Comparison of ENCODE assay signal across 8 mouse cellular contexts in genomic region chr6:125039131-125039530, GRCm38 (mm10). TPM values are rescaled to one million over a fixed set of nuclear protein-coding genes. Genes with fewer than 3 reads are reported as not detected.
DNase-seq lines count a peak whose midpoint lies in the region; ATAC-seq and TF ChIP-seq lines count a peak whose summit lies in the region.

No protein-coding gene starts in this region.

- TF ChIP-seq EP300 in CH12.LX (IDR thresholded peaks at IDR 0.05; ENCODE audit: low read length), result no peak
- no peak for TF ChIP-seq EP300 in liver, postnatal 0 days (IDR thresholded peaks at IDR 0.05; ENCODE audit: low read depth)

- TF ChIP-seq POLR2A in cerebellum, adult 2 months (IDR thresholded peaks at IDR 0.05; ENCODE audit: borderline replicate concordance, insufficient read depth, low read length), result no peak
- no peak for TF ChIP-seq POLR2A in CH12.LX (IDR thresholded peaks at IDR 0.05; ENCODE audit: low read depth, low read length)

- in situ Hi-C loops in CH12.LX (cut with MboI; ENCODE audit: low pct_ligation_motif_present, low pct_unique_long_range_greater_than_20kb, low sequenced_read_pairs), result loop anchor here (25.0 kb wide), 1 partner anchor 177 kb away; the partner anchor contains the start of genes Gpr162 and P3h3

- no peak for TF ChIP-seq RAD21 in CH12.LX (IDR thresholded peaks at IDR 0.05; ENCODE audit: low read depth, low read length)

- peak overlapping the region; percentile 46 for H3K4me2 ChIP-seq in CH12.LX (ENCODE audit: insufficient read depth, low read depth, poor library complexity, severe bottlenecking)
- peak overlapping the region; percentile 51 for H3K4me2 ChIP-seq in forebrain, embryonic 16.5 days (ENCODE audit: low read length)
- H3K4me2 ChIP-seq in liver, postnatal 0 days (ENCODE audit: low read depth, low read length), result peak overlapping the region; percentile 91

- peak overlapping the region; percentile 32 for H3K4me3 ChIP-seq in cerebellum, adult 2 months (replicated peaks; ENCODE audit: insufficient read depth, low read depth, low read length)
- peak overlapping the region in 1 of 3 experiments; percentile 25 for H3K4me3 ChIP-seq in CH12.LX (replicated peaks in 1 of 3; ENCODE audit: low read depth in 2 of 3, low read length in 2 of 3, poor library complexity in 1 of 3)
- peak overlapping the region; percentile 76 for H3K4me3 ChIP-seq in forebrain, embryonic 16.5 days (replicated peaks; ENCODE audit: low read length)
- H3K4me3 ChIP-seq in liver, postnatal 0 days (ENCODE audit: low read depth, low read length), result peak overlapping the region; percentile 79

- no peak for DNase-seq in cerebellum, adult 2 months
- DNase-seq in cerebellum, adult 8-10 months, result no peak
- no peak for DNase-seq in CH12.LX (ENCODE audit: extremely low read depth)
- no peak for DNase-seq in liver, postnatal 0 days
- DNase-seq in urinary bladder, adult 2 months (ENCODE audit: low spot score), result no peak
- no peak for DNase-seq in embryo, embryonic 11 days
- no peak for DNase-seq in left cerebral cortex, postnatal 10 days (ENCODE audit: extremely low spot score in 1 of 2, low spot score in 2 of 2)

- peak; percentile 24 for ATAC-seq in forebrain, embryonic 16.5 days
- ATAC-seq in liver, postnatal 0 days, result peak; percentile 9; the same call in 1 of the 2 replicates

- peaks cover 23% of the 10 kb centered on the region for H3K79me2 ChIP-seq in CH12.LX (replicated peaks; ENCODE audit: control insufficient read depth, extremely low read depth, insufficient read depth, poor library complexity, severe bottlenecking)

- peaks cover 30 to 53% of the 10 kb centered on the region in 2 experiments for H3K36me3 ChIP-seq in CH12.LX (replicated peaks in 1 of 2; ENCODE audit: control insufficient read depth in 1 of 2, insufficient read depth in 1 of 2, low read length in 1 of 2)
- peaks cover 10% of the 10 kb centered on the region for H3K36me3 ChIP-seq in forebrain, embryonic 16.5 days (ENCODE audit: control insufficient read depth, insufficient read depth)
- peaks cover 27% of the 10 kb centered on the region for H3K36me3 ChIP-seq in liver, postnatal 0 days (replicated peaks; ENCODE audit: insufficient read depth, low read length)

- no peak overlapping the region for H3K27ac ChIP-seq in cerebellum, adult 2 months (ENCODE audit: insufficient read depth, low read length)
- no peak overlapping the region for H3K27ac ChIP-seq in CH12.LX (ENCODE audit: insufficient read depth, low read depth)
- H3K27ac ChIP-seq in forebrain, embryonic 16.5 days (ENCODE audit: low read length), result peak overlapping the region; percentile 34; the same call in 1 of the 2 replicates
- peak overlapping the region; percentile 53 for H3K27ac ChIP-seq in liver, postnatal 0 days (ENCODE audit: low read depth)

- dilution Hi-C loops in CH12.LX (cut with MboI; ENCODE audit: extremely low pct_ligation_motif_present, extremely low pct_unique_long_range_greater_than_20kb, low sequenced_read_pairs), result no loop called here

- no peaks in the 10 kb centered on the region for H3K27me3 ChIP-seq in cerebellum, adult 2 months (ENCODE audit: control insufficient read depth, insufficient read depth, low read length)
- H3K27me3 ChIP-seq in CH12.LX (replicated peaks), result no peaks in the 10 kb centered on the region
- no peaks in the 10 kb centered on the region for H3K27me3 ChIP-seq in forebrain, embryonic 16.5 days (replicated peaks; ENCODE audit: control insufficient read depth, insufficient read depth, low read length)
- no peaks in the 10 kb centered on the region for H3K27me3 ChIP-seq in liver, postnatal 0 days (ENCODE audit: insufficient read depth, low read length)

- H3K4me1 ChIP-seq in cerebellum, adult 2 months (ENCODE audit: control insufficient read depth, insufficient read depth, low read length), result no peaks in the 10 kb centered on the region
- H3K4me1 ChIP-seq in CH12.LX (ENCODE audit: control insufficient read depth in 1 of 2, insufficient read depth in 2 of 2), result peaks cover 7 to 25% of the 10 kb centered on the region in 2 experiments; a peak in 3 of 4 replicates
- H3K4me1 ChIP-seq in forebrain, embryonic 16.5 days (replicated peaks; ENCODE audit: control insufficient read depth, insufficient read depth, low read length), result peaks cover 11% of the 10 kb centered on the region
- peaks cover 26% of the 10 kb centered on the region for H3K4me1 ChIP-seq in liver, postnatal 0 days (ENCODE audit: insufficient read depth)

- WGBS in cerebellum, adult 2 months, result 9% methylated on average over 8 of the region's 8 CpGs
- WGBS in forebrain, embryonic 16.5 days, result 5% methylated on average over 8 of the region's 8 CpGs
- 7% methylated on average over 8 of the region's 8 CpGs for WGBS in liver, postnatal 0 days (ENCODE audit: insufficient replicate concordance)

- no peaks in the 10 kb centered on the region for H3K9me3 ChIP-seq in CH12.LX (replicated peaks; ENCODE audit: low read length)
- H3K9me3 ChIP-seq in forebrain, embryonic 16.5 days (ENCODE audit: control insufficient read depth, low read length), result no peaks in the 10 kb centered on the region
- no peaks in the 10 kb centered on the region for H3K9me3 ChIP-seq in liver, postnatal 0 days (ENCODE audit: low read length)

- intact Hi-C loops in left cerebral cortex, postnatal 10 days (cut with DNase I), result no loop called here

- no peak overlapping the region for H3K9ac ChIP-seq in CH12.LX (ENCODE audit: insufficient read depth, low read depth)
- H3K9ac ChIP-seq in forebrain, embryonic 16.5 days (replicated peaks; ENCODE audit: low read depth, low read length), result 0 out of 2 replicates have a peak overlapping the region, but pooled peaks have one; percentile 1
- no peak overlapping the region for H3K9ac ChIP-seq in liver, postnatal 0 days (replicated peaks)

- no peak for TF ChIP-seq CTCF in cerebellum, adult 2 months (IDR thresholded peaks at IDR 0.05; ENCODE audit: borderline replicate concordance, insufficient read depth, low read depth, low read length)
- TF ChIP-seq CTCF in CH12.LX (conservative IDR thresholded peaks at IDR 0.05 in 1 of 2, IDR thresholded peaks at IDR 0.05 in 1 of 2; ENCODE audit: low read depth in 2 of 2, low read length in 2 of 2), result no peak
- no peak for TF ChIP-seq CTCF in liver, postnatal 0 days (IDR thresholded peaks at IDR 0.05; ENCODE audit: low read depth)

TF ChIP-seq in CH12.LX, 34 proteins besides CTCF, POLR2A, EP300 and RAD21:
- TF ChIP-seq SMC3 (IDR thresholded peaks at IDR 0.05; ENCODE audit: low read depth, low read length), result no peak
- TF ChIP-seq ZMIZ1 (IDR thresholded peaks at IDR 0.05; ENCODE audit: low read depth, low read length), result peak; percentile 49; the same call in 1 of the 2 replicates

RNA-seq across cellular contexts. Expression of gene Ing4, which starts 0.4 kb away (rescaled TPM):
- polyA plus RNA-seq in cerebellum, adult 2 months (2012; rRNA removed), result 75.7 and 80.2 TPM in 2 replicates
- total RNA-seq in CH12.LX (2012; rRNA removed) (23.8 and 27.3 TPM in 2 replicates), CH12.LX (2014; rRNA removed) (31.3 and 32.2 TPM in 2 replicates)
- 21.3 and 25.1 TPM in 2 replicates for polyA plus RNA-seq in CH12.LX (2012; ENCODE audit: insufficient read length, low read depth)
- 200 and 204 TPM in 2 replicates for polyA plus RNA-seq in forebrain, embryonic 16.5 days (2015; fragmentation: Nextera tagmentation; extraction: Ambion mirVana)
- polyA plus RNA-seq in liver, postnatal 0 days (2015; fragmentation: Nextera tagmentation; extraction: Ambion mirVana), result 23.8 and 24.3 TPM in 2 replicates
- polyA plus RNA-seq in urinary bladder, adult 2 months (2012; rRNA removed), result 88.6 and 113 TPM in 2 replicates
- total RNA-seq in left cerebral cortex, postnatal 10 days (2021), result 10 to 100 TPM; 56.9 to 59.9 TPM

RNA-seq across cellular contexts. Expression of gene Acrbp, which starts 10.4 kb away (rescaled TPM):
- 23.7 and 24.8 TPM in 2 replicates for polyA plus RNA-seq in cerebellum, adult 2 months (2012; rRNA removed)
- total RNA-seq in CH12.LX (2012; rRNA removed) (3.1 and 3.3 TPM in 2 replicates), CH12.LX (2014; rRNA removed) (1.1 and 1.7 TPM in 2 replicates)
- polyA plus RNA-seq in CH12.LX (2012; ENCODE audit: insufficient read length, low read depth), result 4.0 and 4.9 TPM in 2 replicates
- 21.4 and 31.6 TPM in 2 replicates for polyA plus RNA-seq in forebrain, embryonic 16.5 days (2015; fragmentation: Nextera tagmentation; extraction: Ambion mirVana)
- 1.3 and 2.0 TPM in 2 replicates for polyA plus RNA-seq in liver, postnatal 0 days (2015; fragmentation: Nextera tagmentation; extraction: Ambion mirVana)
- 23.5 and 24.7 TPM in 2 replicates for polyA plus RNA-seq in urinary bladder, adult 2 months (2012; rRNA removed)
- total RNA-seq in left cerebral cortex, postnatal 10 days (2021), result 1 to 10 TPM; 8.0 to 8.7 TPM

RNA-seq across cellular contexts. Expression of gene Lpar5, which starts 28.6 kb away (rescaled TPM):
- polyA plus RNA-seq in cerebellum, adult 2 months (2012; rRNA removed), result 0.57 and 0.84 TPM in 2 replicates
- 4.4 and 4.5 TPM in 2 replicates for total RNA-seq in CH12.LX (2012; rRNA removed)
- total RNA-seq in CH12.LX (2014; rRNA removed), result 3.3 and 4.8 TPM in 2 replicates
- polyA plus RNA-seq in CH12.LX (2012; ENCODE audit: insufficient read length, low read depth), result 14.4 and 25.9 TPM in 2 replicates
- polyA plus RNA-seq in forebrain, embryonic 16.5 days (2015; fragmentation: Nextera tagmentation; extraction: Ambion mirVana), result 0.44 and 0.60 TPM in 2 replicates
- 0.57 and 0.85 TPM in 2 replicates for polyA plus RNA-seq in liver, postnatal 0 days (2015; fragmentation: Nextera tagmentation; extraction: Ambion mirVana)
- 2.9 and 4.2 TPM in 2 replicates for polyA plus RNA-seq in urinary bladder, adult 2 months (2012; rRNA removed)
- 1 to 10 TPM in 1 of 2 experiments, under 1 TPM in 1; 0.45 to 1.0 TPM for total RNA-seq in left cerebral cortex, postnatal 10 days (2021)

RNA-seq across cellular contexts. Expression of gene Zfp384, which starts 30.2 kb away (rescaled TPM):
- polyA plus RNA-seq in cerebellum, adult 2 months (2012; rRNA removed), result 57.3 and 64.8 TPM in 2 replicates
- 14.0 and 14.5 TPM in 2 replicates for total RNA-seq in CH12.LX (2012; rRNA removed)
- total RNA-seq in CH12.LX (2014; rRNA removed), result 14.9 and 17.0 TPM in 2 replicates
- polyA plus RNA-seq in CH12.LX (2012; ENCODE audit: insufficient read length, low read depth), result 32.0 and 34.4 TPM in 2 replicates
- polyA plus RNA-seq in forebrain, embryonic 16.5 days (2015; fragmentation: Nextera tagmentation; extraction: Ambion mirVana), result 15.2 and 19.0 TPM in 2 replicates
- polyA plus RNA-seq in liver, postnatal 0 days (2015; fragmentation: Nextera tagmentation; extraction: Ambion mirVana), result 3.3 and 3.5 TPM in 2 replicates
- 42.8 and 43.1 TPM in 2 replicates for polyA plus RNA-seq in urinary bladder, adult 2 months (2012; rRNA removed)
- 10 to 100 TPM; 41.0 to 41.2 TPM for total RNA-seq in left cerebral cortex, postnatal 10 days (2021)

RNA-seq across cellular contexts. Expression of gene Pianp, which starts 42.6 kb away (rescaled TPM):
- 104 and 109 TPM in 2 replicates for polyA plus RNA-seq in cerebellum, adult 2 months (2012; rRNA removed)
- total RNA-seq in CH12.LX (2012; rRNA removed) (0.08 TPM in 1 of 2 replicates, not detected in the other), CH12.LX (2014; rRNA removed) (not detected in 2 replicates)
- not detected in 2 replicates for polyA plus RNA-seq in CH12.LX (2012; ENCODE audit: insufficient read length, low read depth)
- 36.6 and 44.7 TPM in 2 replicates for polyA plus RNA-seq in forebrain, embryonic 16.5 days (2015; fragmentation: Nextera tagmentation; extraction: Ambion mirVana)
- 0.07 and 0.15 TPM in 2 replicates for polyA plus RNA-seq in liver, postnatal 0 days (2015; fragmentation: Nextera tagmentation; extraction: Ambion mirVana)
- 19.3 and 24.4 TPM in 2 replicates for polyA plus RNA-seq in urinary bladder, adult 2 months (2012; rRNA removed)
- 100 to 1,000 TPM; 116 TPM for total RNA-seq in left cerebral cortex, postnatal 10 days (2021)

Comparison
In these comparisons a context has a peak if more than half of its experiments do, and no peak if none do; other contexts are left out.
1. H3K27ac ChIP-seq: peak in forebrain, embryonic 16.5 days (single experiment) and liver, postnatal 0 days (single experiment); none in cerebellum, adult 2 months (single experiment) and CH12.LX (single experiment).
2. Peak in every context shown above with its lines, with median percentiles within 50 percentile points of each other: H3K4me2 ChIP-seq.